Mouse (Mus musculus): ENCODE measurements around the gene Mtcl1. TPM values are rescaled to one million over a fixed set of nuclear protein-coding genes. Genes with fewer than 3 reads are reported as not detected.

The Mtcl1 gene
- polyA plus RNA-seq, 1 experiment from 2014 or later = 47.3 TPM

GRCm38 (mm10) chr17:66457278-66457677, 7.7 kb upstream of the Mtcl1 start:
- Histone ChIP-seq H3K27ac (ENCODE audit: low read depth, low read length) (no peak overlapping the region), H3K4me2 (ENCODE audit: low read depth, low read length, severe bottlenecking) (no peak overlapping the region), H3K9me3 (ENCODE audit: control insufficient read depth, low read length) (no peaks in the 10 kb centered on the region), H3K27me3 (ENCODE audit: control insufficient read depth, insufficient read depth, low read length) (no peaks in the 10 kb centered on the region), H3K4me1 (replicated peaks; ENCODE audit: control insufficient read depth, insufficient read depth, low read length) (no peaks in the 10 kb centered on the region), H3K9ac (ENCODE audit: low read length) (no peak overlapping the region), H3K4me3 (ENCODE audit: low read depth, low read length) (no peak overlapping the region), H3K36me3 (ENCODE audit: control insufficient read depth, insufficient read depth, low read length) (no peaks in the 10 kb centered on the region)
- 30% methylated on average over 1 of the region's 1 CpGs for WGBS
- ATAC-seq (replicated peaks; ENCODE audit: low FRiP score) = no peak
- DNase-seq (ENCODE audit: low spot score) = no peak

- no peaks in the 10 kb centered on the region for H3K9me3 ChIP-seq (ENCODE audit: control insufficient read depth, low read length)
- H3K4me2 ChIP-seq (ENCODE audit: low read depth, low read length, severe bottlenecking) = no peak overlapping the region
- DNase-seq (ENCODE audit: low spot score) (peak; percentile 95), ATAC-seq (replicated peaks; ENCODE audit: low FRiP score) (no peak)
- no peaks in the 10 kb centered on the region for H3K36me3 ChIP-seq (ENCODE audit: control insufficient read depth, insufficient read depth, low read length)
- no peak overlapping the region for H3K4me3 ChIP-seq (ENCODE audit: low read depth, low read length)
- no peak overlapping the region for H3K9ac ChIP-seq (ENCODE audit: low read length)
- 1% methylated on average over 11 of the region's 11 CpGs for WGBS
- H3K27me3 ChIP-seq (ENCODE audit: control insufficient read depth, insufficient read depth, low read length) = peaks cover 6% of the 10 kb centered on the region; the same call in 1 of the 2 replicates
- peaks cover 18% of the 10 kb centered on the region for H3K4me1 ChIP-seq (replicated peaks; ENCODE audit: control insufficient read depth, insufficient read depth, low read length)
- H3K27ac ChIP-seq (ENCODE audit: low read depth, low read length) = no peak overlapping the region
Observed at GRCm38 (mm10) chr17:66451143-66451542, 1.6 kb upstream of the Mtcl1 start.

- peak overlapping the region; percentile 84 for H3K4me2 ChIP-seq (ENCODE audit: low read depth, low read length, severe bottlenecking)
- H3K9me3 ChIP-seq (ENCODE audit: control insufficient read depth, low read length) = no peaks in the 10 kb centered on the region
- DNase-seq (ENCODE audit: low spot score) (no peak), ATAC-seq (replicated peaks; ENCODE audit: low FRiP score) (no peak)
- no peak overlapping the region for H3K9ac ChIP-seq (ENCODE audit: low read length)
- H3K27me3 ChIP-seq (ENCODE audit: control insufficient read depth, insufficient read depth, low read length) = peaks cover 6% of the 10 kb centered on the region; the same call in 1 of the 2 replicates
- 3% methylated on average over 18 of the region's 18 CpGs for WGBS
- H3K4me1 ChIP-seq (replicated peaks; ENCODE audit: control insufficient read depth, insufficient read depth, low read length) = peaks cover 18% of the 10 kb centered on the region
- H3K27ac ChIP-seq (ENCODE audit: low read depth, low read length) = no peak overlapping the region
- H3K36me3 ChIP-seq (ENCODE audit: control insufficient read depth, insufficient read depth, low read length) = no peaks in the 10 kb centered on the region
- H3K4me3 ChIP-seq (ENCODE audit: low read depth, low read length) = peak overlapping the region; percentile 93
Observed at GRCm38 (mm10) chr17:66450526-66451070, 1.0 kb upstream of the Mtcl1 start.

GRCm38 (mm10) chr17:66448421-66449405, 837 bp downstream of the Mtcl1 start:
- DNase-seq (ENCODE audit: low spot score) (peak; percentile 82), ATAC-seq (replicated peaks; ENCODE audit: low FRiP score) (peak; percentile 29)
- Histone ChIP-seq H3K9me3 (ENCODE audit: control insufficient read depth, low read length) (no peaks in the 10 kb centered on the region), H3K27ac (ENCODE audit: low read depth, low read length) (peak overlapping the region; percentile 87), H3K4me3 (ENCODE audit: low read depth, low read length) (peak overlapping the region; percentile 93), H3K9ac (ENCODE audit: low read length) (peak overlapping the region; percentile 94), H3K4me2 (ENCODE audit: low read depth, low read length, severe bottlenecking) (peak overlapping the region; percentile 84), H3K36me3 (ENCODE audit: control insufficient read depth, insufficient read depth, low read length) (no peaks in the 10 kb centered on the region), H3K27me3 (ENCODE audit: control insufficient read depth, insufficient read depth, low read length) (peaks cover 6% of the 10 kb centered on the region; the same call in 1 of the 2 replicates), H3K4me1 (replicated peaks; ENCODE audit: control insufficient read depth, insufficient read depth, low read length) (peaks cover 24% of the 10 kb centered on the region)
- WGBS = under 1% methylated on average over 121 of the region's 136 CpGs

- Histone ChIP-seq H3K27me3 (ENCODE audit: control insufficient read depth, insufficient read depth, low read length) (peaks cover 6% of the 10 kb centered on the region; the same call in 1 of the 2 replicates), H3K4me3 (ENCODE audit: low read depth, low read length) (peak overlapping the region; percentile 93), H3K9ac (ENCODE audit: low read length) (peak overlapping the region; percentile 94), H3K4me2 (ENCODE audit: low read depth, low read length, severe bottlenecking) (peak overlapping the region; percentile 84), H3K27ac (ENCODE audit: low read depth, low read length) (no peak overlapping the region), H3K9me3 (ENCODE audit: control insufficient read depth, low read length) (no peaks in the 10 kb centered on the region), H3K36me3 (ENCODE audit: control insufficient read depth, insufficient read depth, low read length) (no peaks in the 10 kb centered on the region), H3K4me1 (replicated peaks; ENCODE audit: control insufficient read depth, insufficient read depth, low read length) (peaks cover 24% of the 10 kb centered on the region)
- WGBS = under 1% methylated on average over 13 of the region's 13 CpGs
- DNase-seq (ENCODE audit: low spot score) (no peak), ATAC-seq (replicated peaks; ENCODE audit: low FRiP score) (no peak)
Observed at GRCm38 (mm10) chr17:66447978-66448377, 1.6 kb downstream of the Mtcl1 start.

GRCm38 (mm10) chr17:66447007-66447312, 2.6 kb downstream of the Mtcl1 start:
- Histone ChIP-seq H3K4me1 (replicated peaks; ENCODE audit: control insufficient read depth, insufficient read depth, low read length) (peaks cover 24% of the 10 kb centered on the region), H3K27ac (ENCODE audit: low read depth, low read length) (no peak overlapping the region; the same call in 1 of the 2 replicates), H3K4me2 (ENCODE audit: low read depth, low read length, severe bottlenecking) (peak overlapping the region; percentile 84), H3K27me3 (ENCODE audit: control insufficient read depth, insufficient read depth, low read length) (peaks cover 6% of the 10 kb centered on the region; the same call in 1 of the 2 replicates), H3K4me3 (ENCODE audit: low read depth, low read length) (peak overlapping the region; percentile 93), H3K36me3 (ENCODE audit: control insufficient read depth, insufficient read depth, low read length) (no peaks in the 10 kb centered on the region), H3K9me3 (ENCODE audit: control insufficient read depth, low read length) (no peaks in the 10 kb centered on the region), H3K9ac (ENCODE audit: low read length) (peak overlapping the region; percentile 94)
- DNase-seq (ENCODE audit: low spot score) (no peak), ATAC-seq (replicated peaks; ENCODE audit: low FRiP score) (no peak)
- WGBS = 19% methylated on average over 7 of the region's 7 CpGs

GRCm38 (mm10) chr17:66446196-66447006, 3.1 kb downstream of the Mtcl1 start:
- Histone ChIP-seq H3K4me1 (replicated peaks; ENCODE audit: control insufficient read depth, insufficient read depth, low read length) (peaks cover 25% of the 10 kb centered on the region), H3K27me3 (ENCODE audit: control insufficient read depth, insufficient read depth, low read length) (peaks cover 6% of the 10 kb centered on the region; the same call in 1 of the 2 replicates), H3K36me3 (ENCODE audit: control insufficient read depth, insufficient read depth, low read length) (no peaks in the 10 kb centered on the region), H3K4me2 (ENCODE audit: low read depth, low read length, severe bottlenecking) (peak overlapping the region; percentile 84), H3K9ac (ENCODE audit: low read length) (peak overlapping the region; percentile 94), H3K27ac (ENCODE audit: low read depth, low read length) (no peak overlapping the region), H3K4me3 (ENCODE audit: low read depth, low read length) (peak overlapping the region; percentile 93), H3K9me3 (ENCODE audit: control insufficient read depth, low read length) (no peaks in the 10 kb centered on the region)
- WGBS = 17% methylated on average over 7 of the region's 7 CpGs
- ATAC-seq (replicated peaks; ENCODE audit: low FRiP score) (no peak), DNase-seq (ENCODE audit: low spot score) (no peak)

GRCm38 (mm10) chr17:66444059-66444700, 5.4 kb downstream of the Mtcl1 start:
- peak overlapping the region; percentile 46 for H3K27ac ChIP-seq (ENCODE audit: low read depth, low read length)
- peaks cover 27% of the 10 kb centered on the region for H3K4me1 ChIP-seq (replicated peaks; ENCODE audit: control insufficient read depth, insufficient read depth, low read length)
- ATAC-seq (replicated peaks; ENCODE audit: low FRiP score) (peak; percentile 37), DNase-seq (ENCODE audit: low spot score) (no peak)
- no peaks in the 10 kb centered on the region for H3K27me3 ChIP-seq (ENCODE audit: control insufficient read depth, insufficient read depth, low read length)
- no peak overlapping the region for H3K9ac ChIP-seq (ENCODE audit: low read length)
- 39% methylated on average over 9 of the region's 9 CpGs for WGBS
- H3K9me3 ChIP-seq (ENCODE audit: control insufficient read depth, low read length) = no peaks in the 10 kb centered on the region
- H3K36me3 ChIP-seq (ENCODE audit: control insufficient read depth, insufficient read depth, low read length) = no peaks in the 10 kb centered on the region
- peak overlapping the region; percentile 20 for H3K4me2 ChIP-seq (ENCODE audit: low read depth, low read length, severe bottlenecking)
- H3K4me3 ChIP-seq (ENCODE audit: low read depth, low read length) = no peak overlapping the region

All from forebrain, embryonic 11.5 days (tissue).